Mouse (Mus musculus) lung, adult 2 months (tissue): ENCODE measurements at regions not wholly inside any gene's neighbourhood (a gene's known extent, or its start where the extent isn't known, plus 50 kb on each side); places are given as distances from the start of the nearest gene placed in this dataset.

Experiments used
- CTCF ChIP-seq: fragments of 200-500 bp; IDR thresholded peaks from 2 replicates; pipeline ENCODE4 v1.5.1; 2011; ENCODE audit warnings: mild to moderate bottlenecking, low read length, control low read depth; ENCODE audit not compliant: insufficient read depth
- POLR2A ChIP-seq: fragments of 200-500 bp; IDR thresholded peaks from 2 replicates; pipeline ENCODE4 v1.6.1; 2011; ENCODE audit warnings: low read depth, mild to moderate bottlenecking, control low read depth, low read length, borderline replicate concordance; ENCODE audit errors: extremely low read depth

GRCm38 (mm10) chr9:24909086-24909979 lies 135.2 kb upstream of the Tbx20 start:
- TF ChIP-seq CTCF: no peak
- no peak for TF ChIP-seq POLR2A
